Mouse (Mus musculus) lung, postnatal 0 days (tissue): Measurements from ENCODE around the gene Spry1.

ENCODE experiments used
- CTCF ChIP-seq: IDR thresholded peaks from 2 replicates; pipeline ENCODE4 v1.5.1; 2016; ENCODE audit warnings: antibody characterized with exemption, mild to moderate bottlenecking
- EP300 ChIP-seq: IDR thresholded peaks from 2 replicates; pipeline ENCODE4 v1.6.1; 2016; ENCODE audit warnings: antibody characterized with exemption, mild to moderate bottlenecking, control low read depth

GRCm38 (mm10) chr3:37652537-37652936, 12.8 kb downstream of the Spry1 start:
- TF ChIP-seq CTCF (peak; percentile 10; the same call in 1 of the 2 replicates), EP300 (peak; percentile 73)
